Mouse (Mus musculus) MEL (cell line): ENCODE data around the gene Upf2. TPM values are rescaled to one million over a fixed set of nuclear protein-coding genes. Genes with fewer than 3 reads are reported as not detected.

Source experiments
- DNase-seq: peaks from one replicate; pipeline ENCODE4 v3.0.0; 2011; ENCODE audit warnings: low read depth, low spot score
- H3K27ac ChIP-seq: 2 replicates; pipeline ENCODE4 v1.5.1; 2012; ENCODE audit warnings: low read depth, mild to moderate bottlenecking, control low read depth, low read length, moderate library complexity; ENCODE audit not compliant: control insufficient read depth
- H3K27me3 ChIP-seq, 2 experiments: fragments of 150-350 bp in 1 of 2; sonication (generic) in 1 of 2; 2 replicates each; pipeline ENCODE4 v1.6.1; 2012; ENCODE audit warnings: low read length in 2 of 2, mild to moderate bottlenecking in 2 of 2, improper control_type of control experiment in 1 of 2, moderate library complexity in 1 of 2; ENCODE audit not compliant: insufficient read depth in 2 of 2, control insufficient read depth in 1 of 2
- H3K36me3 ChIP-seq, 2 experiments: 2 replicates each; pipeline ENCODE4 v1.6.1; 2012 to 2014; ENCODE audit warnings: low read length in 2 of 2, improper control_type of control experiment in 1 of 2, inconsistent platforms in 1 of 2, mild to moderate bottlenecking in 1 of 2; ENCODE audit not compliant: insufficient read depth in 2 of 2, control insufficient read depth in 1 of 2
- H3K4me1 ChIP-seq, 2 experiments: fragments of 150-350 bp in 1 of 2; sonication (generic) in 1 of 2; 2 replicates each; pipeline ENCODE4 v1.6.1; 2012; ENCODE audit warnings: low read length in 2 of 2, improper control_type of control experiment in 1 of 2, mild to moderate bottlenecking in 1 of 2; ENCODE audit not compliant: insufficient read depth in 2 of 2, control insufficient read depth in 1 of 2
- H3K4me3 ChIP-seq, 2 experiments: fragments of 150-350 bp in 1 of 2; sonication (generic) in 1 of 2; 2 replicates each; pipeline ENCODE4 v1.5.1; 2012; ENCODE audit warnings: low read depth in 2 of 2, low read length in 2 of 2, mild to moderate bottlenecking in 2 of 2, moderate library complexity in 2 of 2, control low read depth in 1 of 2, improper control_type of control experiment in 1 of 2; ENCODE audit not compliant: control insufficient read depth in 1 of 2, insufficient read depth in 1 of 2
- H3K79me2 ChIP-seq: 2 replicates; pipeline ENCODE4 v1.6.1; 2012; ENCODE audit warnings: mild to moderate bottlenecking, low read length, moderate library complexity; ENCODE audit not compliant: control insufficient read depth, poor library complexity, insufficient read depth
- H3K9ac ChIP-seq: 2 replicates; pipeline ENCODE4 v1.6.1; 2012; ENCODE audit warnings: low read depth, mild to moderate bottlenecking, control low read depth, low read length, moderate library complexity; ENCODE audit not compliant: control insufficient read depth, poor library complexity, severe bottlenecking
- H3K9me3 ChIP-seq: fragments of 150-350 bp; sonication (generic); replicated peaks from 2 replicates; pipeline ENCODE4 v1.6.1; 2012; ENCODE audit warnings: mild to moderate bottlenecking, low read length, improper control_type of control experiment, moderate library complexity; ENCODE audit not compliant: insufficient read depth
- BHLHE40 ChIP-seq: IDR thresholded peaks from 2 replicates; pipeline ENCODE4 v1.6.1; 2012; ENCODE audit warnings: low read depth, mild to moderate bottlenecking, inconsistent platforms, low read length, improper control_type of control experiment, borderline replicate concordance
- CHD1 ChIP-seq: IDR thresholded peaks from 2 replicates; pipeline ENCODE4 v1.6.1; 2012; ENCODE audit warnings: low read depth, mild to moderate bottlenecking, inconsistent platforms, low read length, improper control_type of control experiment
- CHD2 ChIP-seq: IDR thresholded peaks from 2 replicates; pipeline ENCODE4 v1.6.1; 2011; ENCODE audit warnings: low read length, improper control_type of control experiment
- CTCF ChIP-seq, 3 experiments: IDR thresholded peaks in 2 of 3; conservative IDR thresholded peaks in 1 of 3; 2 replicates each; pipeline ENCODE4 v1.5.1; 2011 to 2012; ENCODE audit warnings: low read length in 3 of 3, low read depth in 2 of 3, mild to moderate bottlenecking in 2 of 3, improper control_type of control experiment in 1 of 3, inconsistent platforms in 1 of 3, mixed read lengths in 1 of 3, moderate library complexity in 1 of 3; ENCODE audit not compliant: control insufficient read depth in 1 of 3, insufficient read depth in 1 of 3, poor library complexity in 1 of 3, severe bottlenecking in 1 of 3
- E2F4 ChIP-seq: IDR thresholded peaks from 2 replicates; pipeline ENCODE4 v1.6.1; 2011; ENCODE audit warnings: low read depth, low read length, improper control_type of control experiment, borderline replicate concordance
- ELF1 ChIP-seq: IDR thresholded peaks from 2 replicates; pipeline ENCODE4 v1.6.1; 2014; ENCODE audit warnings: low read depth, mild to moderate bottlenecking, inconsistent platforms, low read length, improper control_type of control experiment, moderate library complexity
- EP300 ChIP-seq, 2 experiments: IDR thresholded peaks; 2 replicates each; pipeline ENCODE4 v1.6.1; 2011; ENCODE audit warnings: improper control_type of control experiment in 2 of 2, low read length in 2 of 2, low read depth in 1 of 2, mild to moderate bottlenecking in 1 of 2
- GABPA ChIP-seq: IDR thresholded peaks from 2 replicates; pipeline ENCODE4 v1.6.1; 2012; ENCODE audit warnings: low read depth, mild to moderate bottlenecking, inconsistent platforms, low read length, improper control_type of control experiment, moderate library complexity
- GATA1 ChIP-seq: IDR thresholded peaks from 2 replicates; pipeline ENCODE4 v1.6.1; 2011; ENCODE audit warnings: low read depth, low read length, improper control_type of control experiment
- HCFC1 ChIP-seq: IDR thresholded peaks from 2 replicates; pipeline ENCODE4 v1.6.1; 2012; ENCODE audit warnings: low read depth, mild to moderate bottlenecking, inconsistent platforms, low read length, improper control_type of control experiment, moderate library complexity
- JUND ChIP-seq: IDR thresholded peaks from 2 replicates; pipeline ENCODE4 v1.6.1; 2011; ENCODE audit warnings: low read depth, mild to moderate bottlenecking, improper control_type of control experiment, low read length
- KAT2A ChIP-seq: conservative IDR thresholded peaks from 2 replicates; pipeline ENCODE4 v1.6.1; 2012; ENCODE audit warnings: low read depth, low read length, improper control_type of control experiment, inconsistent platforms
- MAFK ChIP-seq: IDR thresholded peaks from 2 replicates; pipeline ENCODE4 v1.6.1; 2011; ENCODE audit warnings: low read depth, mild to moderate bottlenecking, low read length, improper control_type of control experiment, borderline replicate concordance
- MAX ChIP-seq: IDR thresholded peaks from 2 replicates; pipeline ENCODE4 v1.6.1; 2011; ENCODE audit warnings: low read length, improper control_type of control experiment
- MAZ ChIP-seq: IDR thresholded peaks from 2 replicates; pipeline ENCODE4 v1.6.1; 2012; ENCODE audit warnings: low read depth, mild to moderate bottlenecking, inconsistent platforms, low read length, improper control_type of control experiment
- MEF2A ChIP-seq: IDR thresholded peaks from 2 replicates; pipeline ENCODE4 v1.6.1; 2014; ENCODE audit warnings: low read depth, mild to moderate bottlenecking, inconsistent platforms, low read length, improper control_type of control experiment; ENCODE audit not compliant: poor library complexity, insufficient replicate concordance, severe bottlenecking; ENCODE audit errors: extremely low read depth
- MXI1 ChIP-seq: IDR thresholded peaks from 2 replicates; pipeline ENCODE4 v1.6.1; 2011; ENCODE audit warnings: mild to moderate bottlenecking, low read depth, low read length, improper control_type of control experiment
- MYB ChIP-seq: IDR thresholded peaks from 2 replicates; pipeline ENCODE4 v1.6.1; 2011; ENCODE audit warnings: mild to moderate bottlenecking, low read depth, low read length, improper control_type of control experiment
- MYC ChIP-seq: IDR thresholded peaks from 2 replicates; pipeline ENCODE4 v1.6.1; 2011; ENCODE audit warnings: low read depth, mild to moderate bottlenecking, low read length, improper control_type of control experiment, moderate library complexity
- POLR2A ChIP-seq, 2 experiments: IDR thresholded peaks; 2 replicates each; pipeline ENCODE4 v1.6.1; 2011 to 2012; ENCODE audit warnings: low read length in 2 of 2, mild to moderate bottlenecking in 2 of 2, control low read depth in 1 of 2, improper control_type of control experiment in 1 of 2, low read depth in 1 of 2, moderate library complexity in 1 of 2; ENCODE audit not compliant: control insufficient read depth in 1 of 2, insufficient read depth in 1 of 2, poor library complexity in 1 of 2
- POLR2AphosphoS2 ChIP-seq: IDR thresholded peaks from 2 replicates; pipeline ENCODE4 v1.6.1; 2011; ENCODE audit warnings: low read length, improper control_type of control experiment
- POLR2AphosphoS5 ChIP-seq: IDR thresholded peaks from 2 replicates; pipeline ENCODE4 v1.6.1; 2012; ENCODE audit warnings: low read depth, borderline replicate concordance, mild to moderate bottlenecking, inconsistent platforms, low read length, moderate library complexity, mixed read lengths
- RAD21 ChIP-seq: IDR thresholded peaks from 2 replicates; pipeline ENCODE4 v1.6.1; 2011; ENCODE audit warnings: mild to moderate bottlenecking, low read depth, low read length, improper control_type of control experiment
- RCOR1 ChIP-seq: IDR thresholded peaks from 2 replicates; pipeline ENCODE4 v1.6.1; 2012; ENCODE audit warnings: low read depth, mild to moderate bottlenecking, inconsistent platforms, low read length, improper control_type of control experiment
- SIN3A ChIP-seq: IDR thresholded peaks from 2 replicates; pipeline ENCODE4 v1.6.1; 2012; ENCODE audit warnings: low read length, improper control_type of control experiment, inconsistent platforms
- SMC3 ChIP-seq: IDR thresholded peaks from 2 replicates; pipeline ENCODE4 v1.6.1; 2011; ENCODE audit warnings: low read depth, low read length, improper control_type of control experiment
- TAL1 ChIP-seq: IDR thresholded peaks from 2 replicates; pipeline ENCODE4 v1.6.1; 2012; ENCODE audit warnings: mild to moderate bottlenecking, inconsistent platforms, low read length, moderate library complexity, mixed read lengths
- TBP ChIP-seq: IDR thresholded peaks from 2 replicates; pipeline ENCODE4 v1.8.0; 2011; ENCODE audit warnings: low read depth, low read length, improper control_type of control experiment
- TCF12 ChIP-seq: IDR thresholded peaks from 2 replicates; pipeline ENCODE4 v1.6.1; 2014; ENCODE audit warnings: low read depth, mild to moderate bottlenecking, inconsistent platforms, low read length, improper control_type of control experiment, moderate library complexity
- UBTF ChIP-seq: IDR thresholded peaks from 2 replicates; pipeline ENCODE4 v1.6.1; 2012; ENCODE audit warnings: low read depth, mild to moderate bottlenecking, inconsistent platforms, low read length, improper control_type of control experiment, moderate library complexity, borderline replicate concordance; ENCODE audit not compliant: insufficient read depth
- USF2 ChIP-seq, 2 experiments: IDR thresholded peaks; 2 replicates each; pipeline ENCODE4 v1.6.1; 2011 to 2012; ENCODE audit warnings: improper control_type of control experiment in 2 of 2, low read length in 2 of 2, borderline replicate concordance in 1 of 2, inconsistent platforms in 1 of 2, low read depth in 1 of 2, mild to moderate bottlenecking in 1 of 2; ENCODE audit not compliant: insufficient read depth in 1 of 2
- ZC3H11A ChIP-seq: IDR thresholded peaks from 2 replicates; pipeline ENCODE4 v1.6.1; 2012; ENCODE audit warnings: low read depth, mild to moderate bottlenecking, inconsistent platforms, low read length, improper control_type of control experiment
- ZKSCAN1 ChIP-seq: IDR thresholded peaks from 2 replicates; pipeline ENCODE4 v1.6.1; 2012; ENCODE audit warnings: low read depth, mild to moderate bottlenecking, inconsistent platforms, low read length, improper control_type of control experiment, moderate library complexity
- ZMIZ1 ChIP-seq: IDR thresholded peaks from 2 replicates; pipeline ENCODE4 v1.6.1; 2012; ENCODE audit warnings: low read depth, mild to moderate bottlenecking, inconsistent platforms, low read length, improper control_type of control experiment, moderate library complexity
- ZNF384 ChIP-seq: IDR thresholded peaks from 2 replicates; pipeline ENCODE4 v1.6.1; 2012; ENCODE audit warnings: low read depth, mild to moderate bottlenecking, inconsistent platforms, low read length, improper control_type of control experiment
- polyA plus RNA-seq, 2 experiments: library from polyadenylated mRNA; stranded (reverse) in 1 of 2; unstranded in 1 of 2; fragments of >175 nt in 1 of 2; fragments of >200 nt in 1 of 2; gene quantifications; 2 replicates each; pipeline versions ENCODE4 v1.2.1 to v1.2.4; 2012; ENCODE audit warnings: low replicate concordance in 2 of 2, low read depth in 1 of 2; ENCODE audit not compliant: insufficient read length in 2 of 2, insufficient read depth in 1 of 2, missing spikeins in 1 of 2
- total RNA-seq: library from RNA; depleted of rRNA; stranded (reverse); fragments of 300-350 nt; gene quantifications from 2 replicates; pipeline ENCODE4 v1.2.3, GENCODE M21; 2012; rRNA removed

The Upf2 gene
- total RNA-seq (15.2 and 15.3 TPM in 2 replicates), polyA plus RNA-seq (10 to 100 TPM in 1 of 2 experiments, not detected in 1; 30.9 TPM)

DNA sequence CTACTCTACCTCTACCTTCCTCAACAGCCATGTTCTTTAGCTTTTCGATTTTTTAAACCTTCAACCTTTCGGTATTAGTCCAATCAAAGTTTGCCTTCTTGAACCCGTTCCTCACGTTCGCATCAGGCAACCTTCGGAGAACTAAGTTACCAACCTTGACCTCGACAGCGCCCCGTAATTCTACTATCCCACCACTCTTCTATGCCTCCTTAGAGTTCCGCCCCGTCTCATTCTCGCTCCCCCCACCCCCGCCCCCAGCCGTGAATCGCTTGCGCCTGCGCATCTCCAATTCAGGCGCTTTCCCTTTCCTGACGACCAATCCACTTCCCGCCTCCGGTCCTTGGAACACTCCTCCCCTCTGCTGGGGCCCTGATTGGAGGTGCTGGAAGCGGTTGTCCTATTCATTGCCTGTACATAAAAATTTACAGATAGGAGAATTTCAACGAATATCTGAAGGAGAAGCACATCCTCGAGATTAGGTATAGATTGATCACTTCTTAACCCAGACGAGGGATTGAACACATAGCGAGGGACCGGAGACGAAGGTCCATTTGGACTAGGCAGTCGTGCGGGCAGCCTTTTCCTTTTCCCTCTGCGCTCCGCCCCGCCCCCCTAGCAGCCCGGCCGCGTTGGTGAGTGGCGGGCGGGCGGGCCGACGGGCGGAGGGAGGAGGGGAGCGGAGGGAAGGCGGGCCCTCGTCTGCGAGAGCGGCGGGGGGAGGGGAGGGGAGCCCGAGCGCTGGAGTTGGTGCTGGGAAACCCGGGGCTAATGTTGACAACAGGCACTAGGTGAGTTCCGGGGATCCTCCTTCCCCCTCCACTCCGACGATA, at the start of gene Upf2:
Gene Upf2, plus strand, starts transcription at position 704 of the 830 bp plus-strand sequence.
- peak within 1 kb of the TSS; percentile 79 to 90 for H3K4me3 ChIP-seq
- H3K79me2 ChIP-seq = peaks cover 29% of the 10 kb centered on the region
- H3K36me3 ChIP-seq = peaks cover 6 to 19% of the 10 kb centered on the region in 2 experiments; a peak in 3 of 4 replicates
- H3K27me3 ChIP-seq = no peaks in the 10 kb centered on the region
- H3K9me3 ChIP-seq = no peaks in the 10 kb centered on the region
- H3K9ac ChIP-seq = peak within 1 kb of the TSS; percentile 91
- peak within 1 kb of the TSS; percentile 90 for H3K27ac ChIP-seq
- peaks cover 5 to 12% of the 10 kb centered on the region in 2 experiments for H3K4me1 ChIP-seq
- DNase-seq = peak; percentile 98
- no peak for TF ChIP-seq ZKSCAN1
- TF ChIP-seq EP300 (IDR thresholded peaks at IDR 0.05; ENCODE audit: low read depth in 1 of 2, low read length in 2 of 2) = no peak
- TF ChIP-seq GATA1 = no peak
- no peak for TF ChIP-seq ZC3H11A
- no peak; the same call in 1 of the 2 replicates for TF ChIP-seq MYC
- TF ChIP-seq JUND = no peak
- peak; percentile 91 for TF ChIP-seq HCFC1
- no peak for TF ChIP-seq SMC3
- no peak for TF ChIP-seq MEF2A
- no peak for TF ChIP-seq POLR2AphosphoS5
- TF ChIP-seq MAX = peak; percentile 100
- no peak for TF ChIP-seq BHLHE40
- TF ChIP-seq RAD21 = no peak
- peak; percentile 37 to 83; a peak in 3 of 4 replicates for TF ChIP-seq POLR2A (IDR thresholded peaks at IDR 0.05; ENCODE audit: control insufficient read depth in 1 of 2, insufficient read depth in 1 of 2, low read depth in 1 of 2, low read length in 2 of 2, poor library complexity in 1 of 2)
- TF ChIP-seq ZMIZ1 = peak; percentile 60; the same call in 1 of the 2 replicates
- TF ChIP-seq KAT2A = peak; percentile 65; the same call in 1 of the 2 replicates
- TF ChIP-seq SIN3A = peak; percentile 92
- no peak for TF ChIP-seq MYB
- no peak for TF ChIP-seq ZNF384
- peak; percentile 47 for TF ChIP-seq TCF12
- no peak for TF ChIP-seq TAL1
- TF ChIP-seq CTCF (IDR thresholded peaks at IDR 0.05 in 2 of 3, conservative IDR thresholded peaks at IDR 0.05 in 1 of 3; ENCODE audit: control insufficient read depth in 1 of 3, insufficient read depth in 1 of 3, low read depth in 2 of 3, low read length in 3 of 3, poor library complexity in 1 of 3, severe bottlenecking in 1 of 3) = peak in 1 of 3 experiments; percentile 19; a peak in 2 of 6 replicates
- TF ChIP-seq MXI1 = peak; percentile 78; the same call in 1 of the 2 replicates
- TF ChIP-seq RCOR1 = no peak
- TF ChIP-seq TBP = peak; percentile 72; the same call in 1 of the 2 replicates
- no peak for TF ChIP-seq USF2 (IDR thresholded peaks at IDR 0.05; ENCODE audit: borderline replicate concordance in 1 of 2, insufficient read depth in 1 of 2, low read depth in 1 of 2, low read length in 2 of 2)
- peak; percentile 81 for TF ChIP-seq ELF1
- no peak for TF ChIP-seq CHD2
- TF ChIP-seq POLR2AphosphoS2 = peak; percentile 73
- TF ChIP-seq UBTF = no peak
- TF ChIP-seq GABPA = 0 out of 2 replicates have a peak, but pooled peaks have one; percentile 10
- TF ChIP-seq E2F4 = peak; percentile 64; the same call in 1 of the 2 replicates
- peak; percentile 96 for TF ChIP-seq MAZ
- TF ChIP-seq CHD1 = no peak
- TF ChIP-seq MAFK = no peak
